Mouse (Mus musculus): ENCODE measurements around the gene Phf19. TPM values are rescaled to one million over a fixed set of nuclear protein-coding genes. Genes with fewer than 3 reads are reported as not detected.

Gene Phf19
- polyA plus RNA-seq, 1 experiment: 1.4 TPM

GRCm38 (mm10) chr2:34951469-34951868 lies 37.6 kb upstream of the Phf19 start:
- no peak overlapping the region for H3K4me3 ChIP-seq (ENCODE audit: low read depth, low read length)
- no peak overlapping the region for H3K27ac ChIP-seq (ENCODE audit: insufficient read depth, low read depth, low read length)
- H3K27me3 ChIP-seq (ENCODE audit: control insufficient read depth, insufficient read depth, low read length): no peaks in the 10 kb centered on the region
- H3K4me1 ChIP-seq (ENCODE audit: control insufficient read depth, insufficient read depth, insufficient read length, low read length): no peaks in the 10 kb centered on the region
- TF ChIP-seq CTCF (IDR thresholded peaks at IDR 0.05; ENCODE audit: extremely low read depth, insufficient read length, insufficient replicate concordance, low read depth, low read length) (no peak), POLR2A (IDR thresholded peaks at IDR 0.05; ENCODE audit: low read depth, low read length) (no peak)
- H3K36me3 ChIP-seq (ENCODE audit: control insufficient read depth, insufficient read depth, low read length): no peaks in the 10 kb centered on the region

- Histone ChIP-seq H3K4me3 (ENCODE audit: low read depth, low read length) (no peak overlapping the region), H3K4me1 (ENCODE audit: control insufficient read depth, insufficient read depth, insufficient read length, low read length) (no peaks in the 10 kb centered on the region), H3K27ac (ENCODE audit: insufficient read depth, low read depth, low read length) (no peak overlapping the region), H3K27me3 (ENCODE audit: control insufficient read depth, insufficient read depth, low read length) (no peaks in the 10 kb centered on the region), H3K36me3 (ENCODE audit: control insufficient read depth, insufficient read depth, low read length) (no peaks in the 10 kb centered on the region)
- WGBS: 24% methylated on average over 2 of the region's 2 CpGs
- no peak for TF ChIP-seq POLR2A (IDR thresholded peaks at IDR 0.05; ENCODE audit: low read depth, low read length)
- no peak for TF ChIP-seq CTCF (IDR thresholded peaks at IDR 0.05; ENCODE audit: extremely low read depth, insufficient read length, insufficient replicate concordance, low read depth, low read length)
These were observed 34.8 kb upstream of the Phf19 start for GRCm38 (mm10) chr2:34948622-34949021.

DNA sequence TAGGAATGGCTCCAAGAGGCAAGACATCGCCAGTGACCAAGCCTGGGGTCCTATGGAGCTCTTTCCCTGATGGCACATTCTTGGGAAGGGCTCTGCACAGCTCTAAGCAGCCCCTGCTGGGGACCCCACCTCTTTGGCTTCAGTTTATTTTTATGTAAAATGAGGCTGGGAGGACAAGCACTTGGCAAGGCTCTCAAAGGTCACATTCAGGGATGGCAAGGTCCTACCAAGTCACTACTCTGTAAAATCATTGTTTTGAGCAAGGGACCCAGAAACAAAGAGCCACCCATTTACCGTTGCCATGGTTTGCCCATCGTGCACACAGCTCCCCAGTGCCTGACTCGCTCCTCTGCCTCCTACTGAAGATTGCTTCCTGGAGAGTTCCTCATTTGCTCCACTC lies 32.2 kb upstream of the Phf19 start:
- H3K27me3 ChIP-seq (ENCODE audit: control insufficient read depth, insufficient read depth, low read length): no peaks in the 10 kb centered on the region
- H3K4me1 ChIP-seq (ENCODE audit: control insufficient read depth, insufficient read depth, insufficient read length, low read length): no peaks in the 10 kb centered on the region
- no peak overlapping the region for H3K4me3 ChIP-seq (ENCODE audit: low read depth, low read length)
- 75% methylated on average over 4 of the region's 4 CpGs for WGBS
- no peak overlapping the region for H3K27ac ChIP-seq (ENCODE audit: insufficient read depth, low read depth, low read length)
- TF ChIP-seq CTCF (IDR thresholded peaks at IDR 0.05; ENCODE audit: extremely low read depth, insufficient read length, insufficient replicate concordance, low read depth, low read length): no peak
- no peak for TF ChIP-seq POLR2A (IDR thresholded peaks at IDR 0.05; ENCODE audit: low read depth, low read length)
- no peaks in the 10 kb centered on the region for H3K36me3 ChIP-seq (ENCODE audit: control insufficient read depth, insufficient read depth, low read length)

- no peak overlapping the region for H3K4me3 ChIP-seq (ENCODE audit: low read depth, low read length)
- TF ChIP-seq POLR2A (IDR thresholded peaks at IDR 0.05; ENCODE audit: low read depth, low read length): no peak
- H3K4me1 ChIP-seq (ENCODE audit: control insufficient read depth, insufficient read depth, insufficient read length, low read length): no peaks in the 10 kb centered on the region
- no peaks in the 10 kb centered on the region for H3K36me3 ChIP-seq (ENCODE audit: control insufficient read depth, insufficient read depth, low read length)
- WGBS: 74% methylated on average over 4 of the region's 4 CpGs
- H3K27me3 ChIP-seq (ENCODE audit: control insufficient read depth, insufficient read depth, low read length): no peaks in the 10 kb centered on the region
- no peak overlapping the region for H3K27ac ChIP-seq (ENCODE audit: insufficient read depth, low read depth, low read length)
These were observed 31.8 kb upstream of the Phf19 start for GRCm38 (mm10) chr2:34945580-34945979.

- no peaks in the 10 kb centered on the region for H3K27me3 ChIP-seq (ENCODE audit: control insufficient read depth, insufficient read depth, low read length)
- WGBS: 23% methylated on average over 8 of the region's 8 CpGs
- TF ChIP-seq POLR2A (IDR thresholded peaks at IDR 0.05; ENCODE audit: low read depth, low read length) (no peak), CTCF (IDR thresholded peaks at IDR 0.05; ENCODE audit: extremely low read depth, insufficient read length, insufficient replicate concordance, low read depth, low read length) (no peak)
- H3K4me1 ChIP-seq (ENCODE audit: control insufficient read depth, insufficient read depth, insufficient read length, low read length): no peaks in the 10 kb centered on the region
- no peak overlapping the region for H3K4me3 ChIP-seq (ENCODE audit: low read depth, low read length)
- no peaks in the 10 kb centered on the region for H3K36me3 ChIP-seq (ENCODE audit: control insufficient read depth, insufficient read depth, low read length)
- H3K27ac ChIP-seq (ENCODE audit: insufficient read depth, low read depth, low read length): no peak overlapping the region
These were observed 30.9 kb upstream of the Phf19 start for GRCm38 (mm10) chr2:34944761-34945160.

- H3K4me1 ChIP-seq (ENCODE audit: control insufficient read depth, insufficient read depth, insufficient read length, low read length): no peaks in the 10 kb centered on the region
- H3K4me3 ChIP-seq (ENCODE audit: low read depth, low read length): no peak overlapping the region
- no peak overlapping the region for H3K27ac ChIP-seq (ENCODE audit: insufficient read depth, low read depth, low read length)
- 80% methylated on average over 13 of the region's 13 CpGs for WGBS
- no peak for TF ChIP-seq POLR2A (IDR thresholded peaks at IDR 0.05; ENCODE audit: low read depth, low read length)
- TF ChIP-seq CTCF (IDR thresholded peaks at IDR 0.05; ENCODE audit: extremely low read depth, insufficient read length, insufficient replicate concordance, low read depth, low read length): no peak
- no peaks in the 10 kb centered on the region for H3K36me3 ChIP-seq (ENCODE audit: control insufficient read depth, insufficient read depth, low read length)
- no peaks in the 10 kb centered on the region for H3K27me3 ChIP-seq (ENCODE audit: control insufficient read depth, insufficient read depth, low read length)
These were observed 29.8 kb upstream of the Phf19 start for GRCm38 (mm10) chr2:34943556-34944120.

GRCm38 (mm10) chr2:34941061-34941675 lies 27.3 kb upstream of the Phf19 start:
- WGBS: 77% methylated on average over 11 of the region's 11 CpGs
- H3K36me3 ChIP-seq (ENCODE audit: control insufficient read depth, insufficient read depth, low read length): no peaks in the 10 kb centered on the region
- no peak overlapping the region for H3K27ac ChIP-seq (ENCODE audit: insufficient read depth, low read depth, low read length)
- H3K4me1 ChIP-seq (ENCODE audit: control insufficient read depth, insufficient read depth, insufficient read length, low read length): peaks cover 3% of the 10 kb centered on the region
- no peak overlapping the region for H3K4me3 ChIP-seq (ENCODE audit: low read depth, low read length)
- no peak for TF ChIP-seq CTCF (IDR thresholded peaks at IDR 0.05; ENCODE audit: extremely low read depth, insufficient read length, insufficient replicate concordance, low read depth, low read length)
- TF ChIP-seq POLR2A (IDR thresholded peaks at IDR 0.05; ENCODE audit: low read depth, low read length): no peak
- no peaks in the 10 kb centered on the region for H3K27me3 ChIP-seq (ENCODE audit: control insufficient read depth, insufficient read depth, low read length)

All from small intestine, adult 2 months (tissue).